Mouse (Mus musculus) kidney, adult 2 months (tissue): ENCODE data around the gene Rnf31.

Experiments used
- CTCF ChIP-seq: fragments of 200-500 bp; conservative IDR thresholded peaks from 2 replicates; pipeline ENCODE4 v1.5.1; 2011; ENCODE audit warnings: low read depth, mild to moderate bottlenecking, control low read depth, low read length, moderate library complexity, mixed read lengths; ENCODE audit not compliant: insufficient read depth, insufficient read length
- POLR2A ChIP-seq: fragments of 200-500 bp; IDR thresholded peaks from one replicate; pipeline ENCODE4 v1.6.1; 2011; ENCODE audit warnings: low read depth, low read length, control low read depth

DNA sequence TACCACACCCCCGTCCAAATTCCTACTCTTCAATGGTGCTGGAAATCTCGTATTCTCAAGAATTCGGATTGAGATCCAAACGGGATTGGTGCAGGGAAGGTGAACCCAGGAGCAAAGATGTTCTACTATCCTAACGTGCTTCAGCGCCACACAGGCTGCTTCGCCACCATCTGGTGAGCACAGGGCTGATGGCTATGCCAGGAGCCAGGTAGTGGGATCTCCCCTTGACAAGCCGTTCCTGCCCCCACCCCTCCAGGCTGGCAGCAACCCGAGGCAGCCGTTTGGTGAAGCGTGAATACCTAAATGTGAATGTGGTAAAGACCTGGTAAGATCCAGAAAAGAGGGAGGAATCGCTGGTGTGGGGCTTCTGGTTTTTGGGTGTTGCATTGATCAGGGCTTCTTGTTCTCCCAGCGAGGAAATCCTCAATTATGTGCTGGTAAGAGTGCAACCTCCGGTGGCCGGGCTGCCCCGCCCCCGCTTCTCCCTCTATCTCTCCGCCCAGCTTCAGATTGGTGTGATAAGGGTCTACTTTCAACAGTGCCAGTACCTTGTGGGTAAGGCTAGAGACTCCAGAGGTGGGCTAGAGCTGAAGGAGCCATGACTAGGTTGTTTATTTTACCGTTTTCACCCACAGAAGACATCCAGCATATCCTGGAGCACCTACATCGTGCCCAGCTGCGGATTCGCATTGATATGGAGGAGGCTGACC is 27.1 kb downstream of the Rnf31 start:
- TF ChIP-seq CTCF (no peak), POLR2A (no peak)
